Mouse (Mus musculus): ENCODE data around the gene Vkorc1l1. TPM values are rescaled to one million over a fixed set of nuclear protein-coding genes. Genes with fewer than 3 reads are reported as not detected.

The Vkorc1l1 gene
- total and polyA plus RNA-seq, 2 experiments from 2014 or later = 8.4 to 17.4 TPM

- no peaks in the 10 kb centered on the region for H3K27me3 ChIP-seq (ENCODE audit: control insufficient read depth, insufficient read depth, low read length)
- no peak overlapping the region for H3K27ac ChIP-seq (ENCODE audit: low read depth)
- ATAC-seq (ENCODE audit: insufficient read depth, low read depth) (no peak), DNase-seq (ENCODE audit: low spot score) (no peak)
- H3K4me1 ChIP-seq (ENCODE audit: control insufficient read depth, insufficient read depth) = no peaks in the 10 kb centered on the region
- H3K4me3 ChIP-seq (ENCODE audit: low read depth, low read length) = no peak overlapping the region
- H3K9ac ChIP-seq (replicated peaks; ENCODE audit: low read depth, low read length) = no peak overlapping the region
- H3K36me3 ChIP-seq (replicated peaks; ENCODE audit: control insufficient read depth, insufficient read depth, low read length) = peaks cover under 1% of the 10 kb centered on the region; the same call in 1 of the 2 replicates
- no peak overlapping the region for H3K4me2 ChIP-seq (ENCODE audit: low read depth, low read length)
- H3K9me3 ChIP-seq (replicated peaks; ENCODE audit: control insufficient read depth, low read length) = no peaks in the 10 kb centered on the region
- TF ChIP-seq EP300 (IDR thresholded peaks at IDR 0.05; ENCODE audit: low read depth) (no peak), CTCF (IDR thresholded peaks at IDR 0.05; ENCODE audit: low read depth) (no peak)
- whole genome bisulfite sequencing = 93% methylated on average over 3 of the region's 3 CpGs
Observed at GRCm38 (mm10) chr5:129966448-129966847, 24.7 kb downstream of the Vkorc1l1 start.

- TF ChIP-seq EP300 (IDR thresholded peaks at IDR 0.05; ENCODE audit: low read depth) (no peak), CTCF (IDR thresholded peaks at IDR 0.05; ENCODE audit: low read depth) (no peak)
- Histone ChIP-seq H3K4me3 (ENCODE audit: low read depth, low read length) (no peak overlapping the region), H3K4me1 (ENCODE audit: control insufficient read depth, insufficient read depth) (no peaks in the 10 kb centered on the region), H3K9ac (replicated peaks; ENCODE audit: low read depth, low read length) (no peak overlapping the region), H3K27ac (ENCODE audit: low read depth) (no peak overlapping the region), H3K9me3 (replicated peaks; ENCODE audit: control insufficient read depth, low read length) (no peaks in the 10 kb centered on the region), H3K4me2 (ENCODE audit: low read depth, low read length) (no peak overlapping the region), H3K36me3 (replicated peaks; ENCODE audit: control insufficient read depth, insufficient read depth, low read length) (peaks cover 6% of the 10 kb centered on the region; the same call in 1 of the 2 replicates), H3K27me3 (ENCODE audit: control insufficient read depth, insufficient read depth, low read length) (no peaks in the 10 kb centered on the region)
- no peak for DNase-seq (ENCODE audit: low spot score)
- ATAC-seq (ENCODE audit: insufficient read depth, low read depth) = no peak
- WGBS = 85% methylated on average over 7 of the region's 7 CpGs
Observed at GRCm38 (mm10) chr5:129968417-129968816, 26.6 kb downstream of the Vkorc1l1 start.

- no peaks in the 10 kb centered on the region for H3K27me3 ChIP-seq (ENCODE audit: control insufficient read depth, insufficient read depth, low read length)
- TF ChIP-seq CTCF (IDR thresholded peaks at IDR 0.05; ENCODE audit: low read depth) (no peak), EP300 (IDR thresholded peaks at IDR 0.05; ENCODE audit: low read depth) (no peak)
- H3K9ac ChIP-seq (replicated peaks; ENCODE audit: low read depth, low read length) = no peak overlapping the region
- no peak overlapping the region for H3K27ac ChIP-seq (ENCODE audit: low read depth)
- WGBS = 75% methylated on average over 4 of the region's 4 CpGs
- H3K9me3 ChIP-seq (replicated peaks; ENCODE audit: control insufficient read depth, low read length) = no peaks in the 10 kb centered on the region
- DNase-seq (ENCODE audit: low spot score) = no peak
- H3K36me3 ChIP-seq (replicated peaks; ENCODE audit: control insufficient read depth, insufficient read depth, low read length) = peaks cover 12% of the 10 kb centered on the region; the same call in 1 of the 2 replicates
- H3K4me1 ChIP-seq (ENCODE audit: control insufficient read depth, insufficient read depth) = no peaks in the 10 kb centered on the region
- H3K4me3 ChIP-seq (ENCODE audit: low read depth, low read length) = no peak overlapping the region
- H3K4me2 ChIP-seq (ENCODE audit: low read depth, low read length) = no peak overlapping the region
- ATAC-seq (ENCODE audit: insufficient read depth, low read depth) = no peak
Observed at GRCm38 (mm10) chr5:129971491-129971890, 29.7 kb downstream of the Vkorc1l1 start.

- Histone ChIP-seq H3K4me2 (ENCODE audit: low read depth, low read length) (no peak overlapping the region), H3K9me3 (replicated peaks; ENCODE audit: control insufficient read depth, low read length) (no peaks in the 10 kb centered on the region), H3K27me3 (ENCODE audit: control insufficient read depth, insufficient read depth, low read length) (no peaks in the 10 kb centered on the region), H3K4me1 (ENCODE audit: control insufficient read depth, insufficient read depth) (no peaks in the 10 kb centered on the region), H3K9ac (replicated peaks; ENCODE audit: low read depth, low read length) (no peak overlapping the region), H3K27ac (ENCODE audit: low read depth) (no peak overlapping the region), H3K4me3 (ENCODE audit: low read depth, low read length) (no peak overlapping the region), H3K36me3 (replicated peaks; ENCODE audit: control insufficient read depth, insufficient read depth, low read length) (peaks cover 12% of the 10 kb centered on the region; the same call in 1 of the 2 replicates)
- ATAC-seq (ENCODE audit: insufficient read depth, low read depth) (no peak), DNase-seq (ENCODE audit: low spot score) (no peak)
- TF ChIP-seq CTCF (IDR thresholded peaks at IDR 0.05; ENCODE audit: low read depth) = no peak
- no peak for TF ChIP-seq EP300 (IDR thresholded peaks at IDR 0.05; ENCODE audit: low read depth)
- 92% methylated on average over 4 of the region's 4 CpGs for WGBS
Observed at GRCm38 (mm10) chr5:129974354-129974753, 32.6 kb downstream of the Vkorc1l1 start.

GRCm38 (mm10) chr5:129974866-129975311 is 33.1 kb downstream of the Vkorc1l1 start:
- Histone ChIP-seq H3K9me3 (replicated peaks; ENCODE audit: control insufficient read depth, low read length) (no peaks in the 10 kb centered on the region), H3K27ac (ENCODE audit: low read depth) (no peak overlapping the region), H3K27me3 (ENCODE audit: control insufficient read depth, insufficient read depth, low read length) (no peaks in the 10 kb centered on the region), H3K36me3 (replicated peaks; ENCODE audit: control insufficient read depth, insufficient read depth, low read length) (peaks cover 12% of the 10 kb centered on the region; the same call in 1 of the 2 replicates), H3K4me2 (ENCODE audit: low read depth, low read length) (no peak overlapping the region), H3K4me3 (ENCODE audit: low read depth, low read length) (no peak overlapping the region), H3K9ac (replicated peaks; ENCODE audit: low read depth, low read length) (no peak overlapping the region), H3K4me1 (ENCODE audit: control insufficient read depth, insufficient read depth) (no peaks in the 10 kb centered on the region)
- ATAC-seq (ENCODE audit: insufficient read depth, low read depth) (no peak), DNase-seq (ENCODE audit: low spot score) (no peak)
- 76% methylated on average over 4 of the region's 4 CpGs for WGBS
- no peak for TF ChIP-seq EP300 (IDR thresholded peaks at IDR 0.05; ENCODE audit: low read depth)
- no peak for TF ChIP-seq CTCF (IDR thresholded peaks at IDR 0.05; ENCODE audit: low read depth)

GRCm38 (mm10) chr5:129977768-129978167 is 36.0 kb downstream of the Vkorc1l1 start:
- TF ChIP-seq EP300 (IDR thresholded peaks at IDR 0.05; ENCODE audit: low read depth) (no peak), CTCF (IDR thresholded peaks at IDR 0.05; ENCODE audit: low read depth) (no peak)
- ATAC-seq (ENCODE audit: insufficient read depth, low read depth) = no peak
- no peaks in the 10 kb centered on the region for H3K4me1 ChIP-seq (ENCODE audit: control insufficient read depth, insufficient read depth)
- no peaks in the 10 kb centered on the region for H3K27me3 ChIP-seq (ENCODE audit: control insufficient read depth, insufficient read depth, low read length)
- no peak overlapping the region for H3K27ac ChIP-seq (ENCODE audit: low read depth)
- DNase-seq (ENCODE audit: low spot score) = no peak
- H3K4me3 ChIP-seq (ENCODE audit: low read depth, low read length) = no peak overlapping the region
- H3K36me3 ChIP-seq (replicated peaks; ENCODE audit: control insufficient read depth, insufficient read depth, low read length) = 0 out of 2 replicates have a peak, but pooled peaks cover 10% of the 10 kb centered on the region
- 89% methylated on average over 4 of the region's 4 CpGs for WGBS
- H3K9me3 ChIP-seq (replicated peaks; ENCODE audit: control insufficient read depth, low read length) = no peaks in the 10 kb centered on the region
- H3K4me2 ChIP-seq (ENCODE audit: low read depth, low read length) = no peak overlapping the region
- H3K9ac ChIP-seq (replicated peaks; ENCODE audit: low read depth, low read length) = no peak overlapping the region

Data from heart, postnatal 0 days (tissue).